ENCODE assay signal across 12 mouse cellular contexts in genomic region chr13:32518611-32519344, GRCm38 (mm10).
DNase-seq lines count a peak whose midpoint lies in the region; ATAC-seq and TF ChIP-seq lines count a peak whose summit lies in the region.
"Had no signal": no experiment of that assay in that cellular context is flagged by ENCODE, and none has a peak within 500 bp of the region (broad histone marks: within the 10 kb centered on the region; RNA-seq: fewer than 3 reads in every experiment).

No protein-coding gene starts in this region.

- TF ChIP-seq POLR2A in limb, embryonic 14.5 days (IDR thresholded peaks at IDR 0.05; ENCODE audit: borderline replicate concordance, extremely low read depth, insufficient read depth, insufficient read length) = no peak

- ATAC-seq in limb, embryonic 14.5 days (ENCODE audit: low FRiP score, low read depth) = peak; percentile 55

- peak overlapping the region; percentile 16; the same call in 1 of the 2 replicates for H3K27ac ChIP-seq in limb, embryonic 14.5 days (replicated peaks; ENCODE audit: low read depth, low read length)
- H3K27ac ChIP-seq: gastrocnemius, adult 2 months; hindbrain, embryonic 15.5 days; liver, embryonic 13.5 days had no signal

- no peaks in the 10 kb centered on the region for H3K36me3 ChIP-seq in limb, embryonic 14.5 days (ENCODE audit: control insufficient read depth, insufficient read depth, low read length)
- H3K36me3 ChIP-seq: hindbrain, embryonic 15.5 days; liver, embryonic 13.5 days had no signal

- no peaks in the 10 kb centered on the region for H3K9me3 ChIP-seq in limb, embryonic 14.5 days (ENCODE audit: control insufficient read depth, low read length)
- H3K9me3 ChIP-seq: hindbrain, embryonic 15.5 days; liver, embryonic 13.5 days had no signal

- peaks cover 24% of the 10 kb centered on the region for H3K4me1 ChIP-seq in limb, embryonic 14.5 days (ENCODE audit: control insufficient read depth, insufficient read depth, low read length)
- H3K4me1 ChIP-seq: hindbrain, embryonic 15.5 days; liver, embryonic 13.5 days had no signal

- H3K4me2 ChIP-seq in limb, embryonic 14.5 days (replicated peaks; ENCODE audit: low read depth, low read length, severe bottlenecking) = peak overlapping the region; percentile 18
- H3K4me2 ChIP-seq: hindbrain, embryonic 15.5 days; liver, embryonic 13.5 days had no signal

- H3K4me3 ChIP-seq in limb, embryonic 14.5 days (replicated peaks; ENCODE audit: low read length) = no peak overlapping the region
- H3K4me3 ChIP-seq: gastrocnemius, adult 2 months; hindbrain, embryonic 15.5 days; liver, embryonic 13.5 days had no signal

- 7% methylated on average over 16 of the region's 16 CpGs for WGBS in limb, embryonic 14.5 days

- H3K9ac ChIP-seq in limb, embryonic 14.5 days (ENCODE audit: low read depth, low read length, severe bottlenecking) = no peak overlapping the region
- H3K9ac ChIP-seq: hindbrain, embryonic 15.5 days; liver, embryonic 13.5 days had no signal

- no peaks in the 10 kb centered on the region for H3K27me3 ChIP-seq in limb, embryonic 14.5 days (ENCODE audit: control insufficient read depth, insufficient read depth, low read length)
- H3K27me3 ChIP-seq: hindbrain, embryonic 15.5 days; liver, embryonic 13.5 days had no signal

- DNase-seq in heart, adult 11 months = peak; percentile 82
- no peak for DNase-seq in heart, postnatal 25 days (ENCODE audit: low spot score)
- DNase-seq in NIH3T3 (ENCODE audit: low read depth) = peak; percentile 16
- DNase-seq in kidney, adult 11 months = peak; percentile 66
- peak; percentile 61 for DNase-seq in limb, embryonic 14.5 days (ENCODE audit: low spot score)
- DNase-seq in adrenal gland, adult 8-10 months = no peak
- DNase-seq in ovary, adult 18-20 months (ENCODE audit: low spot score) = no peak
- DNase-seq in spleen, adult 18-20 months = no peak
- DNase-seq: cerebellum, adult 11-12 months; gastrocnemius, adult 2 months; liver, embryonic 13.5 days had no signal

- intact Hi-C loops in heart, postnatal 25 days (cut with DNase I) = no loop called here

Comparison
In these comparisons a context has a peak if more than half of its experiments do, and no peak if none do; other contexts are left out.
1. DNase-seq: peak in heart, adult 11 months (single experiment), NIH3T3 (single experiment), kidney, adult 11 months (single experiment) and limb, embryonic 14.5 days (single experiment); none in heart, postnatal 25 days (single experiment), adrenal gland, adult 8-10 months (single experiment), ovary, adult 18-20 months (single experiment) and spleen, adult 18-20 months (0 of 2).